17 mouse cellular contexts compared by ENCODE assay signal in the genomic region with DNA sequence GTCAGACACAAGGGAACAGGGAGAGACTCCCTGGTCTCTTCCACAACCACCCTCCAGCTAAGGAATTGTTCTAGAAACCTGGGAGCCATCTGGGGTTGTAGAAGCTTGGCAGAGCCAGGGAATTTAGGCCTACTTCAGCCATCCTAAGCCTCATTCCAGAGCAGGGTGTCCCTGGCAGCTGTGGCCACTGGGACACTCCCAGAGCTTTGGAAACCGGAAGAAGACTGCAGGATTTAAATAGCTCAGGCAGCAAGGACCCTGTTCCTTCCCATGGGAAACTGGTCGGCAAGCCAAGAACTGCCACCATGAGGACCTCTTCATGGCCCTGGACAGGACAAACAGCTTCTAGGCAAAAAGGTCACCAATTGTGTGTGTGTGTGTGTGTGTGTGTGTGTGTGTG.
DNase-seq lines count a peak whose midpoint lies in the region; ATAC-seq lines count a peak whose summit lies in the region.
"Had no signal": no experiment of that assay in that cellular context is flagged by ENCODE, and none has a peak within 500 bp of the region (broad histone marks: within the 10 kb centered on the region; RNA-seq: fewer than 3 reads in every experiment).

No protein-coding gene starts in this region.

- no peak overlapping the region for H3K27ac ChIP-seq in kidney, embryonic 14.5 days (ENCODE audit: low read depth, low read length)
- peak overlapping the region; percentile 16; the same call in 1 of the 2 replicates for H3K27ac ChIP-seq in heart, embryonic 15.5 days
- H3K27ac ChIP-seq in intestine, embryonic 15.5 days: no peak overlapping the region
- H3K27ac ChIP-seq: embryonic facial prominence, embryonic 12.5 days; forebrain, embryonic 15.5 days; liver, embryonic 15.5 days; midbrain, embryonic 12.5 days; stomach, embryonic 15.5 days had no signal

- H3K4me3 ChIP-seq in kidney, embryonic 14.5 days (ENCODE audit: low read length): no peak overlapping the region
- no peak overlapping the region for H3K4me3 ChIP-seq in heart, embryonic 15.5 days
- H3K4me3 ChIP-seq in intestine, embryonic 15.5 days (replicated peaks): no peak overlapping the region
- H3K4me3 ChIP-seq: embryonic facial prominence, embryonic 12.5 days; forebrain, embryonic 15.5 days; liver, embryonic 15.5 days; midbrain, embryonic 12.5 days; stomach, embryonic 15.5 days had no signal

- H3K9me3 ChIP-seq in kidney, embryonic 14.5 days (ENCODE audit: control insufficient read depth, low read length): no peaks in the 10 kb centered on the region
- no peaks in the 10 kb centered on the region for H3K9me3 ChIP-seq in heart, embryonic 15.5 days (replicated peaks)
- no peaks in the 10 kb centered on the region for H3K9me3 ChIP-seq in intestine, embryonic 15.5 days
- H3K9me3 ChIP-seq: embryonic facial prominence, embryonic 12.5 days; forebrain, embryonic 15.5 days; liver, embryonic 15.5 days; midbrain, embryonic 12.5 days; stomach, embryonic 15.5 days had no signal

- no peaks in the 10 kb centered on the region for H3K27me3 ChIP-seq in kidney, embryonic 14.5 days (ENCODE audit: control insufficient read depth, insufficient read depth, low read length)
- peaks cover 2% of the 10 kb centered on the region; the same call in 1 of the 2 replicates for H3K27me3 ChIP-seq in heart, embryonic 15.5 days
- no peaks in the 10 kb centered on the region for H3K27me3 ChIP-seq in intestine, embryonic 15.5 days (replicated peaks)
- H3K27me3 ChIP-seq: CH12.LX; forebrain, embryonic 15.5 days; stomach, embryonic 15.5 days had no signal

- no peak overlapping the region for H3K4me2 ChIP-seq in kidney, embryonic 14.5 days (replicated peaks; ENCODE audit: low read depth, low read length)
- H3K4me2 ChIP-seq in heart, embryonic 15.5 days: no peak overlapping the region
- no peak overlapping the region for H3K4me2 ChIP-seq in intestine, embryonic 15.5 days (replicated peaks)
- H3K4me2 ChIP-seq: embryonic facial prominence, embryonic 12.5 days; forebrain, embryonic 15.5 days; liver, embryonic 15.5 days; midbrain, embryonic 12.5 days; stomach, embryonic 15.5 days had no signal

- ATAC-seq in kidney, embryonic 14.5 days (ENCODE audit: low FRiP score, low TSS enrichment): no peak
- no peak for ATAC-seq in heart, embryonic 15.5 days (replicated peaks; ENCODE audit: insufficient number of reproducible peaks, insufficient read depth, low FRiP score, low read depth)
- no peak for ATAC-seq in CD4-positive, CD25-positive, alpha-beta regulatory T cell, adult 4 months
- no peak for ATAC-seq in intestine, embryonic 15.5 days
- ATAC-seq: forebrain, embryonic 15.5 days; intestine, postnatal 0 days had no signal

- WGBS in kidney, embryonic 14.5 days: 65% methylated on average over 2 of the region's 2 CpGs
- 31% methylated on average over 2 of the region's 2 CpGs for WGBS in heart, embryonic 15.5 days
- 63% methylated on average over 2 of the region's 2 CpGs for WGBS in intestine, embryonic 15.5 days

- no peak overlapping the region for H3K9ac ChIP-seq in kidney, embryonic 14.5 days (ENCODE audit: low read depth, low read length)
- H3K9ac ChIP-seq in heart, embryonic 15.5 days: no peak overlapping the region
- no peak overlapping the region for H3K9ac ChIP-seq in intestine, embryonic 15.5 days
- H3K9ac ChIP-seq: embryonic facial prominence, embryonic 12.5 days; forebrain, embryonic 15.5 days; liver, embryonic 15.5 days; midbrain, embryonic 12.5 days; stomach, embryonic 15.5 days had no signal

- DNase-seq in kidney, adult 11 months: peak; percentile 36
- peak; percentile 13 to 17 for DNase-seq in kidney, adult 8-10 months
- DNase-seq in lung, postnatal 25 days (ENCODE audit: low spot score): peak; percentile 50
- DNase-seq: adrenal gland, postnatal 10 days; cerebellum, postnatal 25 days; layer of hippocampus, postnatal 36 days had no signal

- H3K4me1 ChIP-seq in kidney, embryonic 14.5 days (ENCODE audit: control insufficient read depth, insufficient read depth, low read length): no peaks in the 10 kb centered on the region
- H3K4me1 ChIP-seq in heart, embryonic 15.5 days (replicated peaks): no peaks in the 10 kb centered on the region; the same call in 1 of the 2 replicates
- no peaks in the 10 kb centered on the region for H3K4me1 ChIP-seq in intestine, embryonic 15.5 days (replicated peaks)
- H3K4me1 ChIP-seq: embryonic facial prominence, embryonic 12.5 days; forebrain, embryonic 15.5 days; liver, embryonic 15.5 days; midbrain, embryonic 12.5 days; stomach, embryonic 15.5 days had no signal

- H3K36me3 ChIP-seq in kidney, embryonic 14.5 days (ENCODE audit: control insufficient read depth, insufficient read depth, low read length): no peaks in the 10 kb centered on the region
- H3K36me3 ChIP-seq in heart, embryonic 15.5 days: no peaks in the 10 kb centered on the region
- H3K36me3 ChIP-seq in intestine, embryonic 15.5 days: no peaks in the 10 kb centered on the region
- H3K36me3 ChIP-seq: embryonic facial prominence, embryonic 12.5 days; forebrain, embryonic 15.5 days; liver, embryonic 15.5 days; midbrain, embryonic 12.5 days; stomach, embryonic 15.5 days had no signal
